Mouse (Mus musculus): ENCODE data around the gene Pim3.

Pim3 gene

GRCm38 (mm10) chr15:88859206-88859970 is 2.6 kb upstream of the Pim3 start:
- no peak for DNase-seq

GRCm38 (mm10) chr15:88860781-88861180 is 1.2 kb upstream of the Pim3 start:
- DNase-seq = peak; percentile 45

DNA sequence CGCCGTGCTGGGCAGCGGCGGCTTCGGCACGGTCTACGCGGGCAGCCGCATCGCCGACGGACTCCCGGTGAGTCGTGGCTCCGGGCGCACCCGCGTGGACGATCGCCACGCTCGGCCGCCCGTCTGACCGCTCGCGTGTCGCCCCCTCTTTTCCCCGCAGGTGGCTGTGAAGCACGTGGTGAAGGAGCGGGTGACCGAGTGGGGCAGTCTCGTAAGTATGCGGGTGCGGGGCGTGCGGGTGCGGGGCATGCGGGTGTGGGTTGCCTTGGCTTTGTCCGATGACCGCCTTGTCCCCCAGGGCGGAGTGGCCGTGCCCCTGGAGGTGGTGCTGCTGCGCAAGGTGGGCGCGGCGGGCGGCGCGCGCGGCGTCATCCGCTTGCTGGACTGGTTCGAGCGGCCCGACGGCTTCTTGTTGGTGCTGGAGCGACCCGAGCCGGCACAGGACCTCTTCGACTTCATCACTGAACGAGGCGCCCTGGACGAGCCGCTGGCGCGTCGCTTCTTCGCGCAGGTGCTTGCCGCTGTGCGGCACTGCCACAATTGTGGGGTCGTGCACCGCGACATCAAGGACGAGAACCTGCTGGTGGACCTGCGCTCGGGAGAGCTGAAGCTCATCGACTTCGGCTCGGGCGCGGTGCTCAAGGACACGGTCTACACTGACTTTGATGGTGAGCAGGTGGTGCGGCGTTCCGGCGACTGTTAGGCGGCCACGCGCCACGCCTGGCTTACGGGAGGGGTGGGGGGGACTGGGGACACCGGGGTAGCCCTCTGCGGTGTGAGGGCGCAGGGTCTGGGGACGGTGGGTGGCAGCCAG is 1.1 kb downstream of the Pim3 start:
- peak; percentile 78 for DNase-seq

DNA sequence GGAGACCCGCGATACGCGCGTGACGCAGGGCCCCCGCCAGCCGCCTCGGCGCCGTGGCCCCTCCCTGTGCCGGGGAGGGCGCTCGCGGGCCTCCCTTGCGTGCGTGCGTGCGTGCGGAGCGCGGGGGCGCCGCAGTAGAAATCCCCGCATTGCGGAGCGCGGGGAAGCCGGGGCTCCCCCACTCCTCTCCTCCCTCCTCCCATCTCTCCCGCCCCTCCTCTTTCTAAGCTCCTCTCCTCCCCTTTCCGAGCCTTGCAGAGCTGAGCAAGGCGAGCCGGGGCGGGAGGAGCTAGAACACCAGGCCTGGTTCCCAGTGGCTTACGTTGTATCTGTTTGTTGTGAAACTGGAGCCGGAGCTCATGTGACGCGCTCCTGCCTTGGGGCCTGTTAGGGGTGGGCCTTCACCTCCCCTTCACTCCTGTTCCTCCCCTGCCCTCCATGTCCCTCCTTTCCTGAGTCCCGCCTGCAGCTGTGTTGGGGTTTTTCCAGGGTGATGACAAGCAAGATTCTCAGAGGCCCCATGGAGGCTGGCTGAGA is 1.8 kb downstream of the Pim3 start:
- DNase-seq = peak; percentile 95

- DNase-seq = peak; percentile 78
These were observed 2.5 kb downstream of the Pim3 start for GRCm38 (mm10) chr15:88864270-88865030.

GRCm38 (mm10) chr15:88865061-88865460 is 3.1 kb downstream of the Pim3 start:
- peak; percentile 39 for DNase-seq

- DNase-seq = no peak
These were observed 4.1 kb downstream of the Pim3 start for GRCm38 (mm10) chr15:88865888-88866695.

DNA sequence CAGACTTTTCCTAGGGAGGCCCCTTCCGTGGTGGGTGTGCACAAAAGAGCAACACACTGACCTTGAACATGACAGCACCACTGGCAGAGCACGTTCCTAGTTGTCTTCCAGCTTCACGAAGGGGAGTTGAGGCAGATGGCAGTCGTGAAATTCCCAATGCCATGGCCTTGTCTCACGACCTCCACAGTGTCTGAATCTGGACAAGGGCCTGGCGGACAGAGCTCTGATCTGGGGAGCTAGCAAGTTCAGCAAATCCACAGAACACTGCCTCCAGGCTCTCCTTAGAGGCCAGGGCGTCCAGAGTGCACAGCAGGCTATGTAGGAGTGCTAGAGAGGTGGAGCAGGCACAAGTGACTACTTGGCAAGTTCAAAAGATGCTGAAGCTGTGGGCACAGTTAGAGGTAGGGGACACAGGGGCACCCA is 5.0 kb downstream of the Pim3 start:
- DNase-seq = peak; percentile 41

DNA sequence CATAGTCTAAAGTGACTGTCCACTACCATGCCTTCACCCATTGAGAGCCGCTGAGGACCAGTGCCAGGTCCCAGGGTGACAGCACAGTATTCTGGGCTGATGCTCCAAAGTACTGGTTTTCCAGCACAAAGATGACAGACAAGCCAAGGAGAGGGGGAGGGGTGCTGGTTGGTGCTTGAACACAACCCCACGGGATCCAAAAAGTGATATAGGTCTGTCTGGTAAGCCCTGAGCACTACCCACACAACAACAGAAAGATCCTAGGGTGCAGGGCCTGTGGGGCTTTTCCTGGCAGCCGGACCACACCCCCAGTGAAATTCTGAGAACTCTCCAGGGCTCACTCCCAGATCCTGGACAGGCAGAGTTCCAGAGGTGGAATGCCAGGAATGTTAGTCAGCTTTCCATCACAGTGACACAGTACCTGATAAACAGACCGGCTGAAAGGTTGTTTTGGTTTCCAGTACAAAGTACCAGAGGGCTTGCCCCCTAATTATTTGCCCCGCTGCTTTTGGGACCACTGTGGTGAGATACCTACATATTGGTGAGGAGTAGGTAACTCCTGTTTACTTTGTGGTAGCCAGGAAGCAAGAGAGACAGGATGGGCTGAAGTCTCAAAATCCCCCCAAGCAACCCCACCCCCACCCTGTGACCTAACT is 5.5 kb downstream of the Pim3 start:
- DNase-seq = peak; percentile 74

DNA sequence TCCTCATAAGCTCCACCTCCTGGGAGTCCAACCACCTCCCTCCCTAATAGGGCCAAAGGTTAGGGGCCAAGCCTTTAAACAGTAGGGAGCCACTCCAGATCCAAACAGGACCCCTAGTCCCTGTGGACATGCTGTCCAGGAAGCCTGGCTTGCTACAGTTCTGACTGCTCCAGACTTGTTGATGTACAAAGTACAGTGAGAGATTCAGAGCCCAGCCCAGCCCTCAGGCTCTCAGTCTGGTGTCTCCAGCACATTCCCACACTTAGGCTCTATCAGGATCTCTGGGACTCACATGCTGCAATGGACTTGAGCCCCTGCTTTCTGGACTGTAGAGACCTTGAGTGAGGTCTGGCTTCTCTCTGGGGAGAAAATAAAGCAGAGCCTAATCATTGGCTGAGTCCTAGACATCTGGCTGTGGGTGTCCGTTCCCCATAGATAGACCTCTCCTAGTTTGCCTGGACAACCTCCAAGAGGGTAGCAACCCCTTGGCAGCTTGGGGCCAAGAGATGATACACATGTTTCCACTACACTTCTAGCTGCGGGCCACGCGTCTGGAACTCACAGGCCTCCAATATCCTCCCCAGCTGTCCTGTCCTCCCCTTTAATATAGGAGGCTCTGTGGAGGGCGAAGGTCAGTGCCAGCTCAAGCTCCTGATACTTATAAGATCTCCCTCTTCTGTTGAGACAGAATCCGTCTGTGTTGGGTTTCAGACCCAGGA is 6.2 kb downstream of the Pim3 start:
- peak; percentile 56 for DNase-seq

- peak; percentile 58 for DNase-seq
These were observed 8.6 kb downstream of the Pim3 start for GRCm38 (mm10) chr15:88870418-88871185.

- peak; percentile 7 for DNase-seq
These were observed 12.1 kb downstream of the Pim3 start for GRCm38 (mm10) chr15:88874061-88874460.

GRCm38 (mm10) chr15:88874477-88874876 is 12.5 kb downstream of the Pim3 start:
- peak; percentile 9 for DNase-seq

DNA sequence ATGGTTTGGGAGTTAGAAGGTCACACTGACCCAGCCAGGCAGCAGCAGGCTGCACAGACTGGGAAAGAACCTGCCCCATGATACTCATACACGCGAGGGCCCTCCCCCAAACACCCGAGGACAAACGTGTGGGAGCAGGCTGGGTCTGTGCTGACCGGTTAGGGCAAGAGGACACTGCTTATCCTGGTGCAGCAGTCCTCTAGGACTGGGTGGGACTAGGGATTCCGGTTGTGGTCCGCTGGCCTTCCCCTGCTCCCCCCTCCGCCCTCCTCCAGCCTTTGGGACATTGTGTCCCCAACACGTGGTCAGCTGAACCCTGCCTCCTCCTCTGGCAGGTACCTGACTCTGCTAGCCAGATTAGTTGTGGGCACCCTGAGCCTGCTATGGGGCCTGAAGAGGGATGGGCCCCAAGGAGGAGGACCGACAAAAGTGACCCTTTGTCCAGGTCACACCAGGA is 13.7 kb downstream of the Pim3 start:
- DNase-seq = peak; percentile 77

DNA sequence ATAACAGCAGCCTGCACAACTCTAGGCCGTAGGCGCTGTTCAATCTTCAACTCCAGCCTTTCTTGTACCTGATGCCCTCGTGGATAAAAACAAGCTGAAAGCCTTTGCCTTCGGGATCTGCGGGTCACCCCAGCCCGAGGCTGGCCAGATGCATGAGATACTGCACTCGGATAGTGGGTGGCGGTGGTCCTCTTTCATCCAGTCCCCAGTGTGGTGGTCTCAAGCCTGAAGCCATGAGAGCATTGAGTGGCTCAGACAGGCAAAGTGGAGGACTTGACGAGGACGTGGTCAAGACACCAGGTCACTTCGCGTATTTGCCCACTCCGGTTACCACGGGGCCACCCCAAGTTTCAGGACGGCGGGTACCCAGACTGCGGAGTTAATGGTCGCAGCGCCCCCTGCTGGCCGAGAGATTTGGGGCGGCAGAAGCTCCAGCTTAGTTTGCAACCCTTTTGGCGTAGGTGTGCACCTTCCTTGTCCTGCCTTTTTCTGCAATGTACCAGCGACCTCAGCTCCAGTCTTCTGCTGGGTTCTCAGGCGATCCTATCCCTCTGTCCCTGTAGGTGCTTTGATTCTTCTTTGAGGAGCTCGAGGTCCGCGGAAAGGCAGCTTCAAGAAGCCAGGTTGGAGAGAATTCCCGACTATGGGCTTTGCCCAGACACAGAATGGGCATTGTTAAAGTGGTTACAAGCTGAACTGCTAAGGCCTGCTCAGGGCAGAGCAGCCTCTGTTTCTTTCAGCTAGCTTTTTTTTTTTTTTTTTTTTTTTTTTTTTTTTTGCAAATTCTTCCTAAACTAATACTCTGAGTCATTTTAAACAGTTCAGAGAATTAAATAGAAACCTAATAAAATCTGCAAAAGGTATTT is 14.4 kb downstream of the Pim3 start:
- DNase-seq = peak; percentile 92

DNA sequence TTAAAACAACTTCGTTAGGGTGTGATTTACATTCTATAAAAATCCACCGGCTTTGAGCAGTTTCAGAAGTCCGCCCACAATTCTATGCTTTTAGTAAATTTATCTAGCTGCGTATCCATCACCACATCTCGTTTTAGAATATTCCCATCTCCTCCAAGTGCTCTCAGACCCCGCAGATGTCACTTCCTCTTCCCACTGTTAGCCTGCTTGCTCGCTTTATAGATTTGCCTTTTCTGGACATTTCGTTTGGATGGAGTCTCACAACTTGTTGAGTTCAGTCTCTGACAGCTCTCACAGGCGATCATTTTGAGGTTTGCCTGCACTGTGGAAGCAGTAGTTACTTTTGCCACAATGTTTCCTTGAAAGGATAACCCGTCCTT is 15.0 kb downstream of the Pim3 start:
- DNase-seq = no peak

DNA sequence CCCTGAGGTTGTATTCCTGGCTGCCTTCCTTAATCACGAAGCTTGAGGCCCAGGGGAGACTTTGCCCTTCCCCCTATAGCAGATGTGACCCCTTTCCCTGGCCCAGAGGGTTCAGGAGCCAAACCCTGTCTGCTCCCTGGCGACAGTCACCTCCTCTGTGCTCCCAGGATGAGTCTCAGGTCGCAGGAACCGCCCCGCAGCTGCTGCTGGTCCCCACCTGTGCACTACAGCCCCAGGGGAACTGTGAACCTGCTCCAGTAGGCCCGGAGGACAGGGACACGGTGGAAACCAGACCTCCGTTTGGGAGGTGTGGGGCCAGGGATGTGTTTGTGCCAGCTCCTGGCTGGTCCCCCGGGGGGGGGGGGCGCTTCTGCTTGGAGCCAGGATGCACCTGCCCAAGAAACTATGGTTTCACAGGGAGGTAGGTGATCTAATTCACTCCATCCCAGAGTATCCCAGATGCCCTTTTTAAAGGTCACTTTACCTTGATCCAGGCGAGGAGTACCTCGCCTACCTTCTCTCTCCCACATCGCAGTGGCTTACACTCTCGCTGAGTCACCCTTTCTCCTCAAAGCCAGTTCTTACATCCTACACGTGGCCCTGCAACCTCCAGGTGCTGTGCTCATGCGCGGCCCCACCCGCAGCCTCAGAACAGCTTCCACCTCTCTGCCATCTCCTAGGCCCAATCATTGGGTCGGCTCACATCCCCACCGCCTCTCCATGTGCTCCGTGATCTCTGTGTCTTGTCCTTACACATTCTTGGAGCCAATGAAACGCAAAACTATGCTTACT is 19.5 kb downstream of the Pim3 start:
- DNase-seq = no peak

GRCm38 (mm10) chr15:88882851-88883250 is 20.9 kb downstream of the Pim3 start:
- no peak for DNase-seq

Measured in kidney, postnatal 10 days (tissue).